Comparison of ENCODE assay signal across 8 mouse cellular contexts in the genomic region with DNA sequence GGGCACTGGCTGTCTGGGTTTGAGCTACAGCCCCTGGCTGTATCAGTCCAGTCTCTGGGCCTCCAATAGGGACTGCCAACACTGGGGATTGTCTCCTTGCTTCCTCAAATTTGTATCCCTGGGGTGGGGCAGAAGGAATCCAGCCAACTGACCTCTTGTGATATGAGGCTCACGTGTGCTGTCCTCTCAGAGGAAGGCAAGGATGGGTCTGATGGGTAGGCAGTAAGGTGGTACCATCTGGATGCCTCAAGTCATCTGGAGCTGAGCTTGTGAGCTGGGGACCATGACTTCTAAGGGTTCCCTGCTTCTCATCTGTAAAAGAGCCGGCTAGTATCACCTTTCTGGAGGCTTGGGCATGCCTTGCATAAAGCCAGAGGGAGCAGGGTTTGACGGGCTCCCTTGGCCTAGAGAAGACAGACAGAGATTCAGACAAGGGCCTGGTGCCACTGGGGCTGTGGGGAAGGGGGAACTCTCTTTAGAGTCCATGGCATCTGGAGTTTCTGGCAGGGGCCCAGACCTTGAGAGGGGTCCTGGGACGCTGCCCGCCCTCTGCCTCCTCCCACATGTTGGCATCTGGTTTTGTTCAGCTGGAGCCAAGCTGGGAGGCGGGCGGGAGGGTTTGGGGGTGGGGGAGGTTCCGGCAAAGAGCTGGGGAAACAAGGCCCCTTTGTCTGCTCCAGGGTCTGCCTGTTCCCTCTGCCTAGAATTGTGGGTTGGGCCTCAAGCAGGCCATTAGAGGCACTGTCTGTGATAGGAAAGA. TPM values are rescaled to one million over a fixed set of nuclear protein-coding genes. Genes with fewer than 3 reads are reported as not detected.
DNase-seq lines count a peak whose midpoint lies in the region; ATAC-seq and TF ChIP-seq lines count a peak whose summit lies in the region.

No protein-coding gene starts in this region.

- H3K27ac ChIP-seq in forebrain, embryonic 14.5 days (ENCODE audit: low read depth, low read length) = peak overlapping the region; percentile 70
- peak overlapping the region; percentile 54 for H3K27ac ChIP-seq in midbrain, embryonic 12.5 days (replicated peaks)
- H3K27ac ChIP-seq in testis, adult 2 months (ENCODE audit: control insufficient read depth, insufficient read depth, low read depth, low read length) = no peak overlapping the region

- DNase-seq in ovary, adult 18-20 months (ENCODE audit: low spot score) = peak; percentile 63
- no peak for DNase-seq in ovary, postnatal 10 days (ENCODE audit: low spot score)
- DNase-seq in forebrain, embryonic 14.5 days (ENCODE audit: low spot score) = peak; percentile 77
- peak; percentile 83 for DNase-seq in layer of hippocampus, adult 11-12 months (ENCODE audit: low spot score)
- DNase-seq in yolk sac, embryonic 10.5 days (ENCODE audit: low spot score) = no peak
- no peak for DNase-seq in thymus, postnatal 36 days

- WGBS in forebrain, embryonic 14.5 days = 19% methylated on average over 8 of the region's 8 CpGs
- WGBS in midbrain, embryonic 12.5 days = 40% methylated on average over 8 of the region's 8 CpGs

- no peaks in the 10 kb centered on the region for H3K27me3 ChIP-seq in forebrain, embryonic 14.5 days (replicated peaks; ENCODE audit: control insufficient read depth, insufficient read depth, low read length)
- 0 out of 2 replicates have a peak, but pooled peaks cover 17% of the 10 kb centered on the region for H3K27me3 ChIP-seq in midbrain, embryonic 12.5 days
- H3K27me3 ChIP-seq in testis, adult 2 months (ENCODE audit: control insufficient read depth, insufficient read depth, low read length) = no peaks in the 10 kb centered on the region

- H3K9me3 ChIP-seq in forebrain, embryonic 14.5 days (replicated peaks; ENCODE audit: control insufficient read depth, low read length) = no peaks in the 10 kb centered on the region
- H3K9me3 ChIP-seq in midbrain, embryonic 12.5 days = no peaks in the 10 kb centered on the region; the same call in 1 of the 2 replicates

- no peak overlapping the region for H3K4me3 ChIP-seq in forebrain, embryonic 14.5 days (ENCODE audit: low read depth, low read length)
- H3K4me3 ChIP-seq in midbrain, embryonic 12.5 days = no peak overlapping the region
- H3K4me3 ChIP-seq in testis, adult 2 months (ENCODE audit: control insufficient read depth, low read depth, low read length) = peak overlapping the region; percentile 70

- H3K4me2 ChIP-seq in forebrain, embryonic 14.5 days (ENCODE audit: low read length) = no peak overlapping the region
- H3K4me2 ChIP-seq in midbrain, embryonic 12.5 days (replicated peaks) = no peak overlapping the region

- peak; percentile 86 for ATAC-seq in forebrain, embryonic 14.5 days
- peak; percentile 74 for ATAC-seq in midbrain, embryonic 12.5 days (ENCODE audit: low FRiP score, low read depth)

- TF ChIP-seq POLR2A in testis, adult 2 months (IDR thresholded peaks at IDR 0.05; ENCODE audit: control insufficient read depth, low read depth, low read length) = no peak

- peaks cover 17% of the 10 kb centered on the region; the same call in 1 of the 2 replicates for H3K4me1 ChIP-seq in forebrain, embryonic 14.5 days (ENCODE audit: control insufficient read depth, insufficient read depth, low read length)
- peaks cover 26% of the 10 kb centered on the region for H3K4me1 ChIP-seq in midbrain, embryonic 12.5 days
- H3K4me1 ChIP-seq in testis, adult 2 months (ENCODE audit: control insufficient read depth, insufficient read depth, low read length) = no peaks in the 10 kb centered on the region; the same call in 1 of the 2 replicates

- H3K9ac ChIP-seq in forebrain, embryonic 14.5 days (ENCODE audit: low read length) = no peak overlapping the region
- no peak overlapping the region for H3K9ac ChIP-seq in midbrain, embryonic 12.5 days (replicated peaks)

- no peaks in the 10 kb centered on the region for H3K36me3 ChIP-seq in forebrain, embryonic 14.5 days (ENCODE audit: control insufficient read depth, insufficient read depth, low read length)
- H3K36me3 ChIP-seq in midbrain, embryonic 12.5 days = no peaks in the 10 kb centered on the region
- H3K36me3 ChIP-seq in testis, adult 2 months (ENCODE audit: control insufficient read depth, insufficient read depth, low read length) = no peaks in the 10 kb centered on the region

- no peak for TF ChIP-seq CTCF in testis, adult 2 months (IDR thresholded peaks at IDR 0.05; ENCODE audit: control insufficient read depth, insufficient read depth, insufficient replicate concordance, low read depth, low read length)

RNA-seq across cellular contexts. Expression of gene Fbln2, which starts 11.6 kb away (rescaled TPM):
- 7.3 and 12.8 TPM in 2 replicates for polyA plus RNA-seq in forebrain, embryonic 14.5 days (2014; fragmentation: Nextera tagmentation; extraction: Ambion mirVana)
- 41.7 and 66.6 TPM in 2 replicates for polyA plus RNA-seq in midbrain, embryonic 12.5 days (2016; fragmentation: Nextera tagmentation; extraction: Ambion mirVana)
- 2.4 and 4.8 TPM in 2 replicates for polyA plus RNA-seq in testis, adult 2 months (2012; rRNA removed)

RNA-seq across cellular contexts. Expression of gene Hdac11, which starts 44.1 kb away (rescaled TPM):
- polyA plus RNA-seq in forebrain, embryonic 14.5 days (2014; fragmentation: Nextera tagmentation; extraction: Ambion mirVana) = 24.5 and 26.1 TPM in 2 replicates
- polyA plus RNA-seq in midbrain, embryonic 12.5 days (2016; fragmentation: Nextera tagmentation; extraction: Ambion mirVana) = 16.4 and 17.2 TPM in 2 replicates
- polyA plus RNA-seq in testis, adult 2 months (2012; rRNA removed) = 146 and 168 TPM in 2 replicates

Comparison
In these comparisons a context has a peak if more than half of its experiments do, and no peak if none do; other contexts are left out.
1. DNase-seq: peak in ovary, adult 18-20 months (single experiment), forebrain, embryonic 14.5 days (single experiment) and layer of hippocampus, adult 11-12 months (single experiment); none in ovary, postnatal 10 days (single experiment), yolk sac, embryonic 10.5 days (single experiment) and thymus, postnatal 36 days (0 of 2).